Mouse (Mus musculus) MEL (cell line): ENCODE results near the gene Lrch3.

Source experiments
- CHD2 ChIP-seq: IDR thresholded peaks from 2 replicates; pipeline ENCODE4 v1.6.1; 2011; ENCODE audit warnings: low read length, improper control_type of control experiment
- CTCF ChIP-seq, 3 experiments: IDR thresholded peaks in 2 of 3; conservative IDR thresholded peaks in 1 of 3; 2 replicates each; pipeline ENCODE4 v1.5.1; 2011 to 2012; ENCODE audit warnings: low read length in 3 of 3, low read depth in 2 of 3, mild to moderate bottlenecking in 2 of 3, improper control_type of control experiment in 1 of 3, inconsistent platforms in 1 of 3, mixed read lengths in 1 of 3, moderate library complexity in 1 of 3; ENCODE audit not compliant: control insufficient read depth in 1 of 3, insufficient read depth in 1 of 3, poor library complexity in 1 of 3, severe bottlenecking in 1 of 3
- EP300 ChIP-seq, 2 experiments: IDR thresholded peaks; 2 replicates each; pipeline ENCODE4 v1.6.1; 2011; ENCODE audit warnings: improper control_type of control experiment in 2 of 2, low read length in 2 of 2, low read depth in 1 of 2, mild to moderate bottlenecking in 1 of 2
- POLR2A ChIP-seq, 2 experiments: IDR thresholded peaks; 2 replicates each; pipeline ENCODE4 v1.6.1; 2011 to 2012; ENCODE audit warnings: low read length in 2 of 2, mild to moderate bottlenecking in 2 of 2, control low read depth in 1 of 2, improper control_type of control experiment in 1 of 2, low read depth in 1 of 2, moderate library complexity in 1 of 2; ENCODE audit not compliant: control insufficient read depth in 1 of 2, insufficient read depth in 1 of 2, poor library complexity in 1 of 2
- POLR2AphosphoS2 ChIP-seq: IDR thresholded peaks from 2 replicates; pipeline ENCODE4 v1.6.1; 2011; ENCODE audit warnings: low read length, improper control_type of control experiment
- POLR2AphosphoS5 ChIP-seq: IDR thresholded peaks from 2 replicates; pipeline ENCODE4 v1.6.1; 2012; ENCODE audit warnings: low read depth, borderline replicate concordance, mild to moderate bottlenecking, inconsistent platforms, low read length, moderate library complexity, mixed read lengths
- UBTF ChIP-seq: IDR thresholded peaks from 2 replicates; pipeline ENCODE4 v1.6.1; 2012; ENCODE audit warnings: low read depth, mild to moderate bottlenecking, inconsistent platforms, low read length, improper control_type of control experiment, moderate library complexity, borderline replicate concordance; ENCODE audit not compliant: insufficient read depth

GRCm38 (mm10) chr16:33036006-33036405, 122.1 kb downstream of the Lrch3 start:
- TF ChIP-seq EP300 (IDR thresholded peaks at IDR 0.05; ENCODE audit: low read depth in 1 of 2, low read length in 2 of 2), result no peak
- TF ChIP-seq POLR2AphosphoS2, result no peak
- TF ChIP-seq CTCF (IDR thresholded peaks at IDR 0.05 in 2 of 3, conservative IDR thresholded peaks at IDR 0.05 in 1 of 3; ENCODE audit: control insufficient read depth in 1 of 3, insufficient read depth in 1 of 3, low read depth in 2 of 3, low read length in 3 of 3, poor library complexity in 1 of 3, severe bottlenecking in 1 of 3), result no peak
- no peak for TF ChIP-seq CHD2
- TF ChIP-seq UBTF, result no peak
- no peak for TF ChIP-seq POLR2A (IDR thresholded peaks at IDR 0.05; ENCODE audit: control insufficient read depth in 1 of 2, insufficient read depth in 1 of 2, low read depth in 1 of 2, low read length in 2 of 2, poor library complexity in 1 of 2)
- no peak for TF ChIP-seq POLR2AphosphoS5
